9 mouse cellular contexts compared by ENCODE assay signal in the genomic region with DNA sequence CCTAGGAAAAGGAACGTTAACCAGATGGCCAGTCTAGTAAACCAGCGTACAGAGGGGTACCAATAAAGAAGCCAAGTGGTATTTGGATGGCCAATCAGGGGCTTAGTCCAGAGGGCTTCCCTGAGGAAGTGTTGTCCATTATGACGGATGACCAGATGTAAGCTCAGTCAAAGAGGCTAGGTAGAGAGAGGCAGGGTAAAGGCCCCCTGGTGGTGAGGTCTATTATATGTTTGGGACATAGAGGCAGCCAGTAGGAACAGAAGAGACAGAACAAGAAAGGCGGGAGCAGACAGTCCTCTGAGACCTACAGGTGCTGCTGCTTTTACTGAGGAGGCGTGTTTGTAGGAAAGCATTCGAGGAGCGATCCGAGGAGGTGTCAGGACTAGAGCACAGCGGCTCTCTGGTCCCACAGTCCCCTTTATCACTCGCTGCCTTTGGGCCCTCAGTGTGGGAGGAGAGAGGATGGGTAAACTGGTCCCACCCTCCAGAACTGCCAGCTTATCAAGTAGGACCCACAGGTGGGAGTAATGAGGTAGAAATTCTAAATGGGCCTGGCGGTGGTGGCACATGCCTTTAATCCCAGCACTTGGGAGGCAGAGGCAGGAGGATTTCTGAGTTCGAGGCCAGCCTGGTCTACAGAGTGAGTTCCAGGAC. TPM values are rescaled to one million over a fixed set of nuclear protein-coding genes. Genes with fewer than 3 reads are reported as not detected.
DNase-seq lines count a peak whose midpoint lies in the region; ATAC-seq and TF ChIP-seq lines count a peak whose summit lies in the region.
"Had no signal": no experiment of that assay in that cellular context is flagged by ENCODE, and none has a peak within 500 bp of the region (broad histone marks: within the 10 kb centered on the region; RNA-seq: fewer than 3 reads in every experiment).

No protein-coding gene starts in this region.

- no peak overlapping the region for H3K4me2 ChIP-seq in intestine, postnatal 0 days (replicated peaks; ENCODE audit: low read depth)
- H3K4me2 ChIP-seq: embryonic facial prominence, embryonic 12.5 days had no signal

- DNase-seq in layer of hippocampus, adult 11-12 months (ENCODE audit: low spot score): peak; percentile 66
- no peak for DNase-seq in layer of hippocampus, postnatal 36 days
- peak; percentile 64 for DNase-seq in NIH3T3 (ENCODE audit: low read depth)
- peak; percentile 65 for DNase-seq in embryonic facial prominence, embryonic 10.5 days (ENCODE audit: low spot score)
- peak; percentile 60 to 76 for DNase-seq in lung, adult 18-20 months
- peak; percentile 68 for DNase-seq in splenic B cell, adult 2 months (ENCODE audit: low read depth, low spot score)
- no peak for DNase-seq in frontal cortex, postnatal 10 days (ENCODE audit: low spot score in 2 of 2)

- H3K36me3 ChIP-seq in embryonic facial prominence, embryonic 10.5 days (replicated peaks): no peaks in the 10 kb centered on the region
- no peaks in the 10 kb centered on the region for H3K36me3 ChIP-seq in intestine, postnatal 0 days (ENCODE audit: control insufficient read depth, insufficient read depth)
- H3K36me3 ChIP-seq in splenic B cell, adult 2 months (ENCODE audit: control insufficient read depth, insufficient read depth, low read length, poor library complexity, severe bottlenecking): no peaks in the 10 kb centered on the region
- H3K36me3 ChIP-seq: embryonic facial prominence, embryonic 12.5 days had no signal

- peak; percentile 85 for TF ChIP-seq CTCF in intestine, postnatal 0 days (IDR thresholded peaks at IDR 0.05; ENCODE audit: low read depth)

- no peak overlapping the region; the same call in 1 of the 2 replicates for H3K27ac ChIP-seq in embryonic facial prominence, embryonic 10.5 days (replicated peaks)
- H3K27ac ChIP-seq in intestine, postnatal 0 days (ENCODE audit: low read depth, low read length): no peak overlapping the region
- H3K27ac ChIP-seq: embryonic facial prominence, embryonic 12.5 days had no signal

- ATAC-seq in intestine, postnatal 0 days: peak; percentile 50

- WGBS in embryonic facial prominence, embryonic 10.5 days: 58% methylated on average over 12 of the region's 12 CpGs
- WGBS in intestine, postnatal 0 days: 51% methylated on average over 12 of the region's 12 CpGs

- H3K27me3 ChIP-seq in embryonic facial prominence, embryonic 10.5 days (replicated peaks; ENCODE audit: low read depth, poor library complexity, severe bottlenecking): 0 out of 2 replicates have a peak, but pooled peaks cover 3% of the 10 kb centered on the region
- no peaks in the 10 kb centered on the region for H3K27me3 ChIP-seq in intestine, postnatal 0 days (replicated peaks; ENCODE audit: control insufficient read depth, insufficient read depth, low read length)
- no peaks in the 10 kb centered on the region; the same call in 1 of the 2 replicates for H3K27me3 ChIP-seq in splenic B cell, adult 2 months (ENCODE audit: control insufficient read depth, insufficient read depth, low read length, poor library complexity, severe bottlenecking)
- H3K27me3 ChIP-seq: embryonic facial prominence, embryonic 12.5 days had no signal

- peaks cover 40% of the 10 kb centered on the region for H3K4me1 ChIP-seq in embryonic facial prominence, embryonic 10.5 days
- no peaks in the 10 kb centered on the region; the same call in 1 of the 2 replicates for H3K4me1 ChIP-seq in intestine, postnatal 0 days (replicated peaks; ENCODE audit: control insufficient read depth, insufficient read depth, low read length)

- H3K9ac ChIP-seq in intestine, postnatal 0 days (ENCODE audit: low read depth, low read length): no peak overlapping the region
- H3K9ac ChIP-seq: embryonic facial prominence, embryonic 12.5 days had no signal

- H3K4me3 ChIP-seq in embryonic facial prominence, embryonic 10.5 days: no peak overlapping the region
- H3K4me3 ChIP-seq in intestine, postnatal 0 days (ENCODE audit: low read depth, low read length): no peak overlapping the region
- H3K4me3 ChIP-seq: embryonic facial prominence, embryonic 12.5 days had no signal

- no peaks in the 10 kb centered on the region for H3K9me3 ChIP-seq in embryonic facial prominence, embryonic 10.5 days
- no peaks in the 10 kb centered on the region for H3K9me3 ChIP-seq in intestine, postnatal 0 days (ENCODE audit: control insufficient read depth)
- H3K9me3 ChIP-seq: embryonic facial prominence, embryonic 12.5 days had no signal

RNA-seq across cellular contexts. Expression of a gene that starts 13.8 kb away (rescaled TPM):
- total RNA-seq in layer of hippocampus, postnatal 36 days (2021): 1 to 10 TPM; 1.7 to 2.7 TPM
- 9.9 and 10.1 TPM in 2 replicates for polyA plus RNA-seq in embryonic facial prominence, embryonic 10.5 days (2016; fragmentation: Nextera tagmentation; extraction: Ambion mirVana)
- polyA plus RNA-seq in intestine, postnatal 0 days (2015; fragmentation: Nextera tagmentation; extraction: Ambion mirVana): 9.3 and 9.5 TPM in 2 replicates

RNA-seq across cellular contexts. Expression of a gene that starts 31.7 kb away (rescaled TPM):
- 10 to 100 TPM; 15.3 to 19.8 TPM for total RNA-seq in layer of hippocampus, postnatal 36 days (2021)
- 161 and 182 TPM in 2 replicates for polyA plus RNA-seq in embryonic facial prominence, embryonic 10.5 days (2016; fragmentation: Nextera tagmentation; extraction: Ambion mirVana)
- 76.1 and 92.4 TPM in 2 replicates for polyA plus RNA-seq in intestine, postnatal 0 days (2015; fragmentation: Nextera tagmentation; extraction: Ambion mirVana)

Comparison
In these comparisons a context has a peak if more than half of its experiments do, and no peak if none do; other contexts are left out.
1. DNase-seq: peak in layer of hippocampus, adult 11-12 months (single experiment), NIH3T3 (single experiment), embryonic facial prominence, embryonic 10.5 days (single experiment), lung, adult 18-20 months (2 of 2) and splenic B cell, adult 2 months (single experiment); none in layer of hippocampus, postnatal 36 days (0 of 2) and frontal cortex, postnatal 10 days (0 of 2).